Mouse (Mus musculus) hindlimb bud, embryonic 11.5 days (tissue): ENCODE measurements around the gene Hsdl1.

Experiments
- DNase-seq: peaks from one replicate; pipeline ENCODE4 v3.0.0-alpha.2; 2012; ENCODE audit warnings: low read depth, low spot score; ENCODE audit errors: extremely low spot score

Hsdl1 gene

DNA sequence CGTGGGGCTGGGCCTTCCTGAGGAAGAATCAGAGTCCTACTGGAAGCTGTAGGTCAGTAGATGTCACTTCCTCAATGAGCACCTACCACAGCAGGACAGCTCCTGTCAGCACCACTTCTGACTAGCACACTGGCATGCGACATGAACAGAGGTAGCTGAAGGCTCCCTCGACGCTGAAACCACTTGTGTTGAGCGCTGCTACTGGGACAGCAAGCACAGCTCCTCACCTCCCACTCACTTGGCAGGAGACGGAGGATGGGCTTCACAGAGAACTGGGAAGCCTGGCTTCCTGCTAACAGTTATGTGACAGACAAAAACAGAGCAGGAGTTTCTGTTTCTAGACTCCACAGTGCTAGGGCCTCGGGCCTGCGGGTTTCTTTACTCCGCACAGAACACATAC lies 43.0 kb downstream of the Hsdl1 start:
- DNase-seq: no peak

DNA sequence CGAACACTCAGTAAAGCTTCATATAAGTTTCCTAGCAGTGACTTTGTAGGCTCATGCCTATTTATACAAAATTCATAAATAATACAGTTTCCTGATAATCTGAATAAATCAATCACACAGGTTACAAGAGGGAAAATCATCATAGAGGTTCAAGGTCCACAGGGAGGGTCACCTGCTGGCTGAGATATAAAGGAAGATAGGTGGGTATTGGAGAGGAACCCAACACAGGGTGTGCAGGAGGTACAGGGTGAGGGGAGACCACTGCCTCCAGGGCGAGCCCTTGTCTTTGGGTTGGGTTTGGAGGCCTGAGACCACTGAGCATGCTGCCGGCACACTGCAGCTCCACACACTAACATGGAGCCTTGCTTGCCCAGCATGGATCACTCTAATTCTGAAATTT lies 43.6 kb downstream of the Hsdl1 start:
- no peak for DNase-seq

DNA sequence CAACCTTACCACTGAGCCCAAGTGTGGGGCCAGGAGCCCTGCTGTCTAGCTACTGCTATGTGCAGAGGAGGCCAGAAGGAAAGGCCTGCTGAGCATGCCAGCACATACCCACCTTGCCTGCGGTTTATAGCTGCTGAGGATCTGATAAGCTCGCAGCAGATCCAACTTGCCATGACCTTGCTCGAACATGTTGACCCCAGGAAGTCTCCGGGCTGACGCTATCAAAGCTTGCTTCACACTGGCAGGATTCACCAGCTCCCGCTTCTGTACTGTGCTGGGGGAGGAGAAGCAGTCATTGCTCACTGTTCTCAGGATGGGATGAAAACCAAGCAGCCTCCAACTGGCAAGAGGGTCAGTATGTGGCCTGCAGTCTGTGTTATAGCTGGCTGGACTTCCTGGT lies 44.0 kb downstream of the Hsdl1 start:
- no peak for DNase-seq

DNA sequence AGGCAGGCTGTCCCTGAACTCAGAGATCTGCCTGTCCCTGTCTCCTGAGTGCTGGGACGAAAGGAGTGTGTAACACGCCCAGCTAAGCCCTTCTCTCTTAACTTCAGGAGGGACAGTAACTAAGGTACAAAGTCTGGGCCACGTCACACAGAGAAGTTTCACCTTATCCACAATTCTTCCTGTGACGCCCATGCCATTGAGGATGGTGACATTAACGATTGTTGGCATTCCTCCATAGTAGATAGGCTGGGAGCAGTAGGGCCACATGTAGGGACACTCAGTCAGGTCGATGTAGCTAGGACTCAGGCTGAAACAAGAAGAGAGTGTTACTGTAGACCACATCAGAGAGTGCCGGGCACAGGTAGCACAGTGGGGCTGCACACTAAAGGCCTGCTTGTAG lies 46.2 kb downstream of the Hsdl1 start:
- DNase-seq: no peak

DNA sequence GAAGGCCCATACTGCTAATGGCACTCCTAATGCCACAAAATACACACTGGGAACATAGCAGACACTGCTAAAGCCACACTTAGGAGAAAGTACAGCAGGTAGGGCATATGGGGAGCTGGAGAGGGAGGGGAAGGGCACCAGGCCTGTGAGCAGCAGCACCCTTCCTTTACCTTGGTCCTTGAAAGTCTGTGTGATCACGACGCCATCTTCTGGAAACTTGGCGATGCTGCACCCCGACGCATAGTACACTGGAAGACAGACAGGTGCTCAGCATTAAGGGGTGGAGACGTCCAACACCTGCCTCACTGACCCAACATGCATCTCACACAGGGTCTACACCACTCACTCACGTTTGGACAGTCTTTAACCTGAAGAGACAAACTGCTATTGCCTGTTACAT lies 54.9 kb downstream of the Hsdl1 start:
- no peak for DNase-seq

DNA sequence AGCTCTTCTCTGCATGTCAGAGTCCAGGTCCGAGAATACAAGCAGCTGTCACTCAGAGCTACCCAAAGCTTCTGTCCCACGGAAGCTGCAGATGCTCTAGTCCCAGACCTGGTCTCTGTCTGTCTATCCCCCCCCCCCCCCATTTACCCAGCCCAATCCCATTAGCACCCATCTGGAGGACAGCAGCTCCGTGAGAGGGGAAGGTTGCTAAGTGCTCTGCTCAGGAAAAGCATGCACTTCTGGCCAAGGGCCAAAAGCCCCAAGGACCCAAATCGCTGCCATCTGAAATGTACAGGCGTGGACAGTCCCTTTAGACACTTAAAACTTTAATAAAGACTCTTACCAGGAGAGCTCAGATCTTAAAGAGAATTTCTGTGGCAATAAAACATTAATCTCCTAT lies 58.3 kb downstream of the Hsdl1 start:
- no peak for DNase-seq

DNA sequence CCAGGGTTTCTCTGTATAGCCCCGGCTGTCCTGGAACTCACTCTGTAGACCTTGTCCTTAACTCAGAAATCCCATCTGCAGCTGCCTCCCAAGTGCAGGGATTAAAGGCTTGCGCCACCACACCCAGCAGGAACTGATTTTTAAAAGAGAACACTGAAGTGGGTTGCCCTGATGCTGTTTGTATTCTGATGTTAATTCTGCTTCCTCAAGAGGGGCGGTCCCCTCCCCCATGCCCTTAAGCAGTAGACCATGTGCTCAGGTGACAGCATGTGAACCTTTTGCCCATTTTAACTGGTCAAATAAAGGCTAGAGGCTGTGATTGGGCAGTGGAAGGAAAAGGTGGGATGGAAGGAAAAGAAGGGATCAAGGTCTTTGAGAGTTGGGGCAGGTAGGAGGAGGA lies 59.2 kb downstream of the Hsdl1 start:
- DNase-seq: no peak

DNA sequence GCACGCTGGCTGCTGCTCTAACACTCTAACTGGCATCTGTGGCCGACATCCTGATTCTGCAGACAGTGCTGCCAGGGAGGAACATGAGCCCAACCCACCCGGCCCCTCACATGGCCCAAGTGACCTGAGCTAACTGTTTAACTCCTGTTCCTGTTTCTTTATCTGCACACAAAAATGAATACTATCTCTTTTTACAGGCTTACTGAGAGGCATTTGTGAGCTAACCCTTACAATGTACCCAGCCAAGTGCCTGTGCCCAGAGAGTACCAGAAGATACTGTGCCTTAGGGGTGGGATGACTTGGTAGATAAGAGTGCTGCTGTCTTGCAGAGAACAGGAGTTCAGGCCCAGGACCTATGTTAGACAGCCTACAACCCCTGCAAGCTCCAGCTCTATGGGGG lies 60.0 kb downstream of the Hsdl1 start:
- no peak for DNase-seq

DNA sequence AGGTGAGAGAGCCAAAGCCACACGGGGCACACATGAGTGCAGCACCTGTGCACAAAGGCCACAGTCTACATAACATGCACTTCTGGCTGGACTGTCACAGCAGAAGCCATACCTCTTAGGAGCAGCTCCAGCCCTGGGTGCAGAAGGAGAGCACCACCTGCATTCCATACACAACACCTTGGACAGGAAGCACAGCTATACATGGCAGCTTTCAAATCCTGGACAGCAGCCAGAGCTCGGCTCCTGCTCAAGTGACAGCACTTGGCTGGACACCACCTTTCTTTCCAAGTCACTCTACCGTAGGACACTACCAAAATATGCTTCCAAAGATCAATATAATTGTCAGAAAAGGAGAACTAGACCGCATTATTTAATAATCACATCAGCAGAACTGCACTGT lies 61.6 kb downstream of the Hsdl1 start:
- DNase-seq: no peak
